Mouse (Mus musculus): ENCODE results near the gene Gm36028. TPM values are rescaled to one million over a fixed set of nuclear protein-coding genes. Genes with fewer than 3 reads are reported as not detected.

Gene Gm36028
- polyA plus RNA-seq, 1 experiment from 2014 or later, result 1.9 TPM

DNA sequence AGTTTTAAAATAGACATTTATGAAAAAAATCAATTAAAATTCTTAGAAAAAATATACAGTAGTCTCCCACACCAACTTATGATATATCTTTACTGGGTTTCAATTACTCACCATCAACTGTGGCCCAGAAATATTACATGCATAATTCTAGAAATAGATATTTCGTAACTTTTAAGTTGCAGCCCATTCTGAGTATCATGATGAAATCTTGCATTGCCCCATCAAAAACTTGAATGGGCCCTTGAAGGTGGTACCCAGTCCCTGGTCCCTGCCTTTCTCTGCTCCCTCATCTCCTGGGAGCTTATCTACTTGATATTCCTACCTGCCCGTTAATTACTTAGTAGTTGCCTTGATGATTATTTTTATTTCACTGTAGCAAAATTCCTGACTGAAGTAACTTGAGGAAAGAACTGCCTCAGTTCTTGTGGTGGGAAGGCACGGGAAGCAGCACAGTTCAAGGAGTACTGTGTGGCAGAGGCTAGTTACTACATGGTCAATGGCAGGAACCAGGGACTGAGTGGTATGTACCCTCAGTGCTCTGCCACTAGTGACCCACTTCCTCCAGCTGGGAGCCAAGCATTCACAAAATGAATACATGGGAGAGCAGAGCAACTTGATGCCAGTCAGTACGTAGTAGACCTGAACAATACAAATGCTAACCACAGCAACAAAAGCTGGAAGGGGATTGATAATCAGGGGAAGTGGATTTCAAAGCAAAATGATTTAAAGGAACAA lies 13.7 kb upstream of the Gm36028 start:
- no peaks in the 10 kb centered on the region for H3K9me3 ChIP-seq (replicated peaks; ENCODE audit: low read length)
- H3K9ac ChIP-seq (ENCODE audit: low read depth, low read length), result no peak overlapping the region
- peaks cover 13% of the 10 kb centered on the region for H3K4me1 ChIP-seq (replicated peaks; ENCODE audit: insufficient read depth, low read length)
- H3K27me3 ChIP-seq (ENCODE audit: insufficient read depth, low read length), result no peaks in the 10 kb centered on the region
- ATAC-seq (replicated peaks; ENCODE audit: low FRiP score, low read depth) (no peak), DNase-seq (ENCODE audit: low spot score) (no peak)
- 80% methylated on average over 4 of the region's 4 CpGs for WGBS
- peaks cover 19% of the 10 kb centered on the region for H3K36me3 ChIP-seq (ENCODE audit: insufficient read depth, low read length)
- H3K4me2 ChIP-seq (ENCODE audit: low read length), result no peak overlapping the region
- no peak for TF ChIP-seq CTCF (IDR thresholded peaks at IDR 0.05; ENCODE audit: low read depth)
- H3K4me3 ChIP-seq (replicated peaks; ENCODE audit: low read depth, low read length), result no peak overlapping the region
- no peak overlapping the region for H3K27ac ChIP-seq

DNA sequence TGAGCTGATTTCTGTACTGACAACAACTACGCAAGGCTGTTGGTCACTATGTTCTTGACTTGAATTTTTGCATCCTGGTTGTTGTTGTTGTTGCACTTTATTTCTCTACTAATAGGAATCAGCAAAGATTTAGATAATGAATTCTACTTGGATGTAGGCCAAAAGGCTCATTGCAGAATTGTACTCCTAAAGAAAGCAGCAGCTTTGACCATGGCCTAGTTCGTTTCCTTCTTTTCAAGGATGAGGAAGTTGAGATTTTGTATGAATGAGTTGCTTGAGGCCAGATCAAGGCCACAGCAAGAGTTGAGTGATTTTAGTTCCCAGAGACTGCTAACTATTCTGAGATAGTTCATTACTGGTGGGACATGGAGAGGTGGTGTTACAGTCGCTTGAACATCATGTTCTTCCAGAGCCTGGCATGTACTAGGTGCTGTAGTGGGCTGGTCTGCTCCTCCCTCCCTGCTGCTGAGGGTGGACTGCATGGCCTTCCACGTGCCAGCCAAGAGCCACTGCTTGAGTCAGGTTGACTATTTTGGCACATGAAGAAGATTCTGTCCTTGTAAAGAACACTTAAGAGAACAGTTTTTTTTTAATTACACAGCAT lies 10.3 kb upstream of the Gm36028 start:
- ATAC-seq (replicated peaks; ENCODE audit: low FRiP score, low read depth) (no peak), DNase-seq (ENCODE audit: low spot score) (no peak)
- TF ChIP-seq CTCF (IDR thresholded peaks at IDR 0.05; ENCODE audit: low read depth), result no peak
- Histone ChIP-seq H3K4me3 (replicated peaks; ENCODE audit: low read depth, low read length) (no peak overlapping the region), H3K9me3 (replicated peaks; ENCODE audit: low read length) (no peaks in the 10 kb centered on the region), H3K9ac (ENCODE audit: low read depth, low read length) (no peak overlapping the region), H3K27me3 (ENCODE audit: insufficient read depth, low read length) (no peaks in the 10 kb centered on the region), H3K36me3 (ENCODE audit: insufficient read depth, low read length) (no peaks in the 10 kb centered on the region), H3K27ac (peak overlapping the region; percentile 34; the same call in 1 of the 2 replicates), H3K4me1 (replicated peaks; ENCODE audit: insufficient read depth, low read length) (peaks cover 13% of the 10 kb centered on the region), H3K4me2 (ENCODE audit: low read length) (no peak overlapping the region; the same call in 1 of the 2 replicates)
- WGBS, result 54% methylated on average over 4 of the region's 4 CpGs

DNA sequence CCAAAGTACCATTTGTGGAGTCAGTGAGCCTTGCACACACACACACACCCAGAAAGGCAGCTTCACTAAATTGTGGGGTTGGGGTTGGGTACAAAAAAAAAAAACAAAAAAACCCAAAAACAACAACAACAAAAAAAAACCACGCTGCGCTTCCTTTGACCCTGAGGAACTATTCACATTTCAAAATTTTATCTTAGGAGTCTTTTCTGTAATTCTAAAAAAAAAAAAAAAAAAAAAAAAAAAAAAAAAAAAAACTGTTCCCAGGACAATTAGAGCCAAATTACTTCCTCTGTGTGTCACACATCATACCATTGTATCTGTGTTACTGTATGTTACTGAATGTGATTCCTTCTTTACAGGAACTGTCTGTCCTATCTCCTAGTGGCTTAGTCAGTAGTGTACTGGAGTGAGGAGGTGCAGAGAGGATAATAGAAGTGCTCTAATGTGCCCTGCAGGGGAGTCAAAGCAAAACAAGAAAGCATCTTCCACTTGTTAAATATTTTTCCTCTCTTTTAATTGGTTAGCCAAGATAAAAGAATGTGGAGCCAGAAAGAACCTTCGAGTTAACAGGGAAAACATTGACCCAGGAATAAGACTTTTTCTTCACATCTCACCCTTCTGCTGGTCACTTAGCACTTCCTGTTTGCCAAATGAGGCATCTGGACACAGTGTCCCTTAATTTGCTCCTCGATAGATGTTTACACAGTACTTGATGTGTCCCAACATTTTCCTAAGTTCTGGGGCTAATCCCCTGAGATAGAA lies 8.7 kb upstream of the Gm36028 start:
- no peaks in the 10 kb centered on the region for H3K27me3 ChIP-seq (ENCODE audit: insufficient read depth, low read length)
- H3K9ac ChIP-seq (ENCODE audit: low read depth, low read length), result peak overlapping the region; percentile 94
- DNase-seq (ENCODE audit: low spot score), result peak; percentile 64
- TF ChIP-seq CTCF (IDR thresholded peaks at IDR 0.05; ENCODE audit: low read depth), result no peak
- H3K4me3 ChIP-seq (replicated peaks; ENCODE audit: low read depth, low read length), result peak overlapping the region; percentile 93
- peak overlapping the region; percentile 75 for H3K4me2 ChIP-seq (ENCODE audit: low read length)
- H3K27ac ChIP-seq, result peak overlapping the region; percentile 99
- H3K4me1 ChIP-seq (replicated peaks; ENCODE audit: insufficient read depth, low read length), result peaks cover 13% of the 10 kb centered on the region
- 13% methylated on average over 4 of the region's 4 CpGs for whole genome bisulfite sequencing
- H3K36me3 ChIP-seq (ENCODE audit: insufficient read depth, low read length), result no peaks in the 10 kb centered on the region
- H3K9me3 ChIP-seq (replicated peaks; ENCODE audit: low read length), result no peaks in the 10 kb centered on the region
- no peak for ATAC-seq (replicated peaks; ENCODE audit: low FRiP score, low read depth)

DNA sequence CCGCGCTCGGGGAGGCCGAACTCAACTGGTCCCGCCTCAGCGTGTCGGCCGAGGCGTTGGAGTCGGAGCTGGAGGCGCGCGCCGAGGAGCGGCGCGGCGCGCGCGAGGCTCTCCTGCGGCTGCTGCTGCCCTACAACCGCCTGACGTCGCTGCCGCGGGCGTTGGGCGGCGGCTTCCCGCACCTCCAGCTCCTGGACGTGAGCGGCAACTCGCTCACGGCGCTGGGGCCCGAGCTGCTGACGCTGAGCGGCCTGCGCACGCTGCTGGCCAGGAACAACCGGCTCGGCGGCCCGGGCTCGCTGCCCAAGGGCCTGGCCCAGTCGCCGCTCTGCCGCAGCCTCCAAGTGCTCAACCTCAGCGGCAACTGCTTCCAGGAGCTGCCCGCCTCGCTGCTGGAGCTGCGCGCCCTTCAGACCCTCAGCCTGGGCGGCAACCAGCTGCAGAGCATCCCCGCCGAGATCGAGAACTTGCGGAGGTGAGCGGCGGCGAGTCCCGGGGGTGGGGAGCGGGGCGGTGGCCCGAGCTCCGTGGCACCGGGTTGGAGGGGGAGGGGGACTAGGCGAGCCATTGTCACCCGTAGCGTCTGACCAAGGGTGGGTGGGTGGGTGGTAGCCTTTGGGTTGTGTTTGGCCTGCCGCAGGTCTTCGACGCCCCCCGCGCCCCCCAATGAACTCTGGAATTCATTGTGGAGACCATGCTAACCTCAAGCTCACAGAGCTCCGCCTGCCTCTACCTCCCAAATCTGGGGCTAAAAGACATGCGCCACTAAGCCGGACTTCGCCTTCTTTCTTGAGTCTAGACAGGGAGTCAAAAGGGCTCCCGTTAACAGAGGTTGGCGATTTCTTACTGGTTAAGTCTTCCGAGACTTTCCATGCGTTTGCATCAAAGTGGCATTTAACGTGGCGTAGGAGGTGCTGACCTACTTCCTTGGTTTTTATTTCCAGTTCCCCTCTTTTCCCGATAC lies 7.8 kb upstream of the Gm36028 start:
- Histone ChIP-seq H3K9me3 (replicated peaks; ENCODE audit: low read length) (no peaks in the 10 kb centered on the region), H3K27ac (peak overlapping the region; percentile 99), H3K4me1 (replicated peaks; ENCODE audit: insufficient read depth, low read length) (peaks cover 13% of the 10 kb centered on the region), H3K36me3 (ENCODE audit: insufficient read depth, low read length) (no peaks in the 10 kb centered on the region), H3K9ac (ENCODE audit: low read depth, low read length) (peak overlapping the region; percentile 94), H3K27me3 (ENCODE audit: insufficient read depth, low read length) (no peaks in the 10 kb centered on the region), H3K4me3 (replicated peaks; ENCODE audit: low read depth, low read length) (peak overlapping the region; percentile 93), H3K4me2 (ENCODE audit: low read length) (peak overlapping the region; percentile 75)
- DNase-seq (ENCODE audit: low spot score) (peak; percentile 72), ATAC-seq (replicated peaks; ENCODE audit: low FRiP score, low read depth) (peak; percentile 15)
- 1% methylated on average over 85 of the region's 87 CpGs for WGBS
- no peak for TF ChIP-seq CTCF (IDR thresholded peaks at IDR 0.05; ENCODE audit: low read depth)

DNA sequence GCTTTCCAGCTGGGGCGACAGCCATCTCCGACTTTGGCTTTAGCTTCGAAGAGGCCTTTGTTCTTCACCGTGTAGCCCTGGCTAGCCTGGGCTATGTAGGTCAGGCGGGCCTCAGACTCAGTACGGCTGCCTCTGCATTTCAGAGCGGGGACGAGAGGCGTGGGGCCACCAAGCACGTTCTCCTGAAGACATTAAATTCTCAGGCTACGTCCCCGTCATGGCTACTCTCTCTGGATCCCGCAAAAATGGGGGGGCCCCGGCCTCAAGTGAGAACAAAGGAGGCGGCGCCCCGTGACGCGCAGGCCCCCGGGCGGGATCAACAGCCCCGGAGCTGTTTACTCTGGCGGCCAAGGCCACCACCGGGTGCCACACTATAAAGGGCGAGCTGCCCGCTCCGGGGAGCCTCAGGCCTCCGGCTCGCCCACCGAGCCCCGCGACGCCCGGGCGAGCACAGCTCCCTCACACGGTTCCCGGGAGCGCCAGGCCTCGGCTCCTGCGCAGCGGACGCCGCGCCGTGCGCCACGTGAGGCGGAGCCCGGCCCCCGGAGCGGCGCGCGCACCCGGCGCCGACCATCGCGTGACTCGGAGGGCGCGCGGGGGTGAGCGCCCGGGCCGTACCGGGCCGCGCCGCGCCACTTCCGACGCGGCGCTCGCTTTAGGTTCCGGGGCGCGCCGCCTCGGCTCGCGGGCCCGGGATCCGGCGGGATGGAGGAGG lies 7.0 kb upstream of the Gm36028 start, which contains the start of gene Lrrc58:
TSS of gene Lrrc58 (plus strand) at position 599 of the 715 bp plus-strand sequence.
- ATAC-seq (replicated peaks; ENCODE audit: low FRiP score, low read depth) (peak; percentile 94), DNase-seq (ENCODE audit: low spot score) (peak; percentile 84)
- no peak for TF ChIP-seq CTCF (IDR thresholded peaks at IDR 0.05; ENCODE audit: low read depth)
- peak within 1 kb of the TSS; percentile 94 for H3K9ac ChIP-seq (ENCODE audit: low read depth, low read length)
- peak within 1 kb of the TSS; percentile 93 for H3K4me3 ChIP-seq (replicated peaks; ENCODE audit: low read depth, low read length)
- H3K9me3 ChIP-seq (replicated peaks; ENCODE audit: low read length), result no peaks in the 10 kb centered on the region
- H3K27me3 ChIP-seq (ENCODE audit: insufficient read depth, low read length), result no peaks in the 10 kb centered on the region
- H3K36me3 ChIP-seq (ENCODE audit: insufficient read depth, low read length), result no peaks in the 10 kb centered on the region
- peaks cover 13% of the 10 kb centered on the region for H3K4me1 ChIP-seq (replicated peaks; ENCODE audit: insufficient read depth, low read length)
- peak within 1 kb of the TSS; percentile 99 for H3K27ac ChIP-seq
- WGBS, result 4% methylated on average over 70 of the region's 86 CpGs
- H3K4me2 ChIP-seq (ENCODE audit: low read length), result peak within 1 kb of the TSS; percentile 75

All from kidney, postnatal 0 days (tissue).